Mouse (Mus musculus) brain, adult 10 weeks (tissue): ENCODE measurements around the gene Mri1. TPM values are rescaled to one million over a fixed set of nuclear protein-coding genes. Genes with fewer than 3 reads are reported as not detected.

Experiments
- polyA plus RNA-seq: library from polyadenylated mRNA; stranded (reverse); fragments of 350-450 nt; fragmentation: Illumina TruSeq; extraction: RNeasy Lipid Tissue Mini Kit (QIAGEN cat#74804); gene quantifications from one replicate; pipeline ENCODE4 v1.2.3, GENCODE M21; 2015; ENCODE audit warnings: low read depth, low replicate concordance

Gene Mri1
- polyA plus RNA-seq = 13.7 TPM

DNA sequence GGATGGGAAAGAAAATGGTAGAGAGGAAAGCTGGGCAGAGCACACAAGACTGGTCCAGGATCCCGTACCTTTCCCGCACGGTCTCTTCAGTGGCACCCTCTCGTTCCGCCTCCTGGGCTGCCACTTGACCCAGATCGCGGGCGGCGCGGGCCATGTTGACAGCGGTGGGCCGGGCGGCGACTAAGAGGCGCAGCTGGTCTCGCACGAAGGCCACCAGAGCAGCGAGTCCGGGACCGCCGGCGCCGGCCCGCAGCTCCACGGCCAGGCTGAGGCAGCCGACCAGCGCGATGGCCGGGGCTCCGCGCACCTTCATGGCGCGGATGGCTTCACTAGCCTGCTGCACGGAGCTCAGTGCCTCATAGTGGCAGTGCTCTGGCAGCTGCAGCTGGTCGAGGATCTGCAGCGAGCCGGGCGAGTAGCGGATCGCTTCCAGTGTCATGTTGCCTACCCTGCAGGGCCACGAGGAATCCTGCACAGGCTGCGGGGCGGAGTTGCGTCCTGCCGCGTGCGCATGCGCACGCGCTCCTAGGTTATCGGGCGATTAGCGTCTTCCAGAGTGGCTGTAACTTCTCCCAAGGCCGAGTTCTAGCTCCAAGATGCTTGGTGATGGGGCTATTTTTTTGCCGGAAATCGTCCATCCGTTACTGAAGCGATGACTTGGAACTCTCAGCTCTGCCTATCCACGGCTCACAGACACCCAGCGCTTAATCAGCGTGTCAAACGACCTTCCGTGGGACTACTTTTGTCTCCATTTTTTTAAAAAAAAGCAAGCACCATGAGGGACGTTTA is at the start of gene Mri1:
Gene Mri1 (minus strand): TSS at position 505 of the 789 bp plus-strand sequence.

GRCm38 (mm10) chr8:84269950-84270773 is 13.0 kb upstream of the Mri1 start, which contains the start of gene Ccdc130:
Ccdc130 (minus strand) TSS chr8:84270380.

DNA sequence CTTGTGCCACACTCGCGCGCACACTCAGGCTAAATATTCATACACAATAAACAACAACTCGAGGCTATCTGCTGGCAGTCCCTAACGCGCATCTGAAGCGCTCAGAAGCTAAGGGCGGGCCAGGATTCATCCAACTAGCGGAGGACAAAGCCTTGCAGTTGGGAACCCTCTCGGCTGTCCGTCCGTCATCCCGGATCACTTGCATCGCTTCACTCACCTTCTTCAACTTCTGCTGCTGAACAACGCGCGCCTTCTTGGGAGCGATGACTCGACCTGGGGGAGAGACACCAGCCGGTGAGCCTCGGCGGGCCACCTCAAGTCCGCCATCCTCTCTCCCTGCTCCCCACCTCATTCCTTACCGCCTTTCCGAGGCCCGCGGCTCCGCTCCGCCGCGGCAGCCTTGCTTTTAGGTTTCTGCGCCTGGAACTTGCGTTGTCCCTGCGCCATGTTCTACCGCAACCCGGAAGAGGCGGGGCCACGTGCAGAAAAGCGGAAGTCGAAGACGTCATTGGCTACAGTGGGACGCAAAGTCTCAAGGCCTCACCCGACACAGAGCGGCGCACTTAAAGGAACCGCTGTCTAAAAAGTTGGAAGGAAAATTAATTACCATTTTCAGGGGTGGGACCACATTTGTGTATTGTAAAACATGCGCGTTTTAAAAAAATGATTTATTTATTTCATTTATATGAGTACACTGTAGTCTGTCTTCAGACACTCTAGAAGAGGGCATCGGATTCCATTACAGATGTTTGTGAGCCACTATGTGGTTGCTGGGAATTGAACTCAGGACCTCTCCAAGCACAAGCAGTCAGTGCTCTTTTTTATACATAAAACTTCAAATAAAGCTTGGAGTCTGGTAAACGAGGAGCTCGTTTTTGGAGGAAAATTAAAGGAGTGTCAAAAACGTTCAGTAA is 7.6 kb downstream of the Mri1 start, which contains the start of gene D8Ertd738e:
Gene D8Ertd738e (minus strand): TSS at position 463 of the 914 bp plus-strand sequence.

GRCm38 (mm10) chr8:84236998-84237473 is 20.1 kb downstream of the Mri1 start, which contains the start of gene Zswim4:
Zswim4 (minus strand) TSS chr8:84237055.

Other genes starting within 250 kb of the Mri1 start
- 2.7 TPM for gene 2210011C24Rik, start 245.2 kb downstream of the Mri1 start, polyA plus RNA-seq
- gene Palm3, start 235.9 kb downstream of the Mri1 start, polyA plus RNA-seq = 1.6 TPM
- gene Il27ra, start 214.7 kb downstream of the Mri1 start, polyA plus RNA-seq = not detected
- gene Rln3, start 212.3 kb downstream of the Mri1 start, polyA plus RNA-seq = 3.0 TPM
- gene Gm10643, start 192.2 kb downstream of the Mri1 start, polyA plus RNA-seq = 3.7 TPM
- gene Rfx1, start 190.5 kb downstream of the Mri1 start, polyA plus RNA-seq = 13.1 TPM
- 18.4 TPM for gene Dcaf15, start 152.6 kb downstream of the Mri1 start, polyA plus RNA-seq
- gene Podnl1, start 131.3 kb downstream of the Mri1 start, polyA plus RNA-seq = not detected
- gene Cc2d1a, start 109.4 kb downstream of the Mri1 start, polyA plus RNA-seq = 29.2 TPM
- gene 4930432K21Rik, start 109.3 kb downstream of the Mri1 start, polyA plus RNA-seq = 2.5 TPM
- gene Nanos3, start 72.1 kb downstream of the Mri1 start, polyA plus RNA-seq = not detected
- 9.6 TPM for gene Zswim4, start 20.3 kb downstream of the Mri1 start, polyA plus RNA-seq
- 197 TPM for gene D8Ertd738e, start 7.6 kb downstream of the Mri1 start, polyA plus RNA-seq
- 25.7 TPM for gene Ccdc130, start 13.1 kb upstream of the Mri1 start, polyA plus RNA-seq
- 75.3 TPM for gene Cacna1a, start 131.1 kb upstream of the Mri1 start, polyA plus RNA-seq